Mouse (Mus musculus) kidney, embryonic 15.5 days (tissue): ENCODE measurements around the gene Ppard. TPM values are rescaled to one million over a fixed set of nuclear protein-coding genes. Genes with fewer than 3 reads are reported as not detected.
"Not testable (repeated sequence)": the region's sequence is repeated elsewhere in the genome, so short reads cannot be mapped to it uniquely, and the experiment has no call there.

Experiments used
- ATAC-seq: fragments of 200-750 bp; cut with Nextera tagmentation; replicated peaks from 2 replicates; pipeline ENCODE4 v1.8.0; 2017; ENCODE audit warnings: moderate TSS enrichment; ENCODE audit not compliant: low FRiP score
- H3K27ac ChIP-seq: fragments of 300-500 bp; sonication (generic); 2 replicates; pipeline ENCODE4 v1.5.1; 2015; ENCODE audit warnings: mild to moderate bottlenecking, inconsistent platforms
- H3K27me3 ChIP-seq: fragments of 300-500 bp; sonication (generic); 2 replicates; pipeline ENCODE4 v1.6.1; 2015; ENCODE audit warnings: inconsistent platforms
- H3K36me3 ChIP-seq: fragments of 300-500 bp; sonication (generic); 2 replicates; pipeline ENCODE4 v1.6.1; 2015; ENCODE audit warnings: inconsistent platforms
- H3K4me1 ChIP-seq: fragments of 300-500 bp; sonication (generic); 2 replicates; pipeline ENCODE4 v1.6.1; 2015; ENCODE audit warnings: inconsistent platforms
- H3K4me2 ChIP-seq: fragments of 300-500 bp; sonication (generic); 2 replicates; pipeline ENCODE4 v1.6.1; 2015; ENCODE audit warnings: moderate library complexity, mild to moderate bottlenecking, inconsistent platforms
- H3K4me3 ChIP-seq: fragments of 300-500 bp; sonication (generic); replicated peaks from 2 replicates; pipeline ENCODE4 v1.5.1; 2015; ENCODE audit warnings: mild to moderate bottlenecking, inconsistent platforms
- H3K9ac ChIP-seq: fragments of 300-500 bp; sonication (generic); 2 replicates; pipeline ENCODE4 v1.6.1; 2015; ENCODE audit warnings: mild to moderate bottlenecking, inconsistent platforms
- H3K9me3 ChIP-seq: fragments of 300-500 bp; sonication (generic); replicated peaks from 2 replicates; pipeline ENCODE4 v1.6.1; 2016; ENCODE audit warnings: inconsistent platforms
- WGBS: fragments of 180-500 bp; shearing (Covaris S2); methylation state at CpG from one replicate; pipeline ENCODE4 v1.1.7; 2015; ENCODE audit warnings: mixed read lengths; 5-methylcytosine and 5-hydroxymethylcytosine counted together
- polyA plus RNA-seq: library from polyadenylated mRNA; unstranded; fragments of >200 nt; fragmentation: Nextera tagmentation; extraction: Ambion mirVana; gene quantifications from 2 replicates; pipeline ENCODE4 v1.2.1, GENCODE M21; 2015

Gene Ppard
- polyA plus RNA-seq, 1 experiment from 2014 or later = 2.7 TPM

DNA sequence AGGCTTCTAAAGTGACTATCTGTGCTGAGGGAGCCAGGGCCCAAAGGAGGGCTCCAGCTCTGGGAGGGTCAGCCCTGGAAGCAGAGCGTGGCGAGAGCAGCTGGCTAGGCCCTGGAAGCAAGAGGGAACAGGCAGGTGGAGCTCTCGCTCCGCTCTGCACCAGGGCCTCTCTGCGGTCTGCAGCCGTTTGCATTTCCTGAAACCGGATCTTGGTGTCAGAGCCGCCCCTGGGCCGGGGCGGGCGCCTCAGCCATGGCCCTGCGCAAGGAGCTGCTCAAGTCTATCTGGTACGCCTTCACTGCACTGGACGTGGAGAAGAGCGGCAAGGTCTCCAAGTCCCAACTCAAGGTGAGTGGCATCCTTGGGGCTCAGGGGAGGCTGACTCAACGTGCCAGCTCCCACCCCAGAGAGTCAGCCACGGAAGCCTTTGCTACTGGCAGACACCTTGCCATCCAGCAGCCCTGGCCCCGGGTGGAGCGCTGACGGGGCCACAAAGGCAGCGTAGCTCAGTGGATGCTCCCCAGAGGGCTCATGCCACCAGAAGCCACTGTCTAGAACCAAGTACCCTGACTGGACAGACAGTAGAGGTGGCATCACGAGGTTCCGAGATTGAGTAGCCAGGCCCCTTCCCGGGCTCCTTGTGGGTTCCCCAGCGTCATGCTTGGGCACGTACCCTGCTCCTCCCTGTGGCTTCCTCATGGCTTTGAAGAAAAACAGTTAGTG, 24.7 kb upstream of the Ppard start, which contains the start of gene Def6:
Def6 (plus strand) TSS at position 188 of the 723 bp plus-strand sequence.
- peak within 1 kb of the TSS; percentile 61 for H3K4me2 ChIP-seq
- no peaks in the 10 kb centered on the region for H3K9me3 ChIP-seq
- 15% methylated on average over 26 of the region's 26 CpGs for WGBS
- peak; percentile 91 for ATAC-seq
- no peaks in the 10 kb centered on the region for H3K27me3 ChIP-seq
- peak within 1 kb of the TSS; percentile 40 for H3K9ac ChIP-seq
- H3K27ac ChIP-seq = peak within 1 kb of the TSS; percentile 81
- H3K36me3 ChIP-seq = peaks cover 26% of the 10 kb centered on the region
- H3K4me1 ChIP-seq = peaks cover 32% of the 10 kb centered on the region
- H3K4me3 ChIP-seq = peak within 1 kb of the TSS; percentile 30

DNA sequence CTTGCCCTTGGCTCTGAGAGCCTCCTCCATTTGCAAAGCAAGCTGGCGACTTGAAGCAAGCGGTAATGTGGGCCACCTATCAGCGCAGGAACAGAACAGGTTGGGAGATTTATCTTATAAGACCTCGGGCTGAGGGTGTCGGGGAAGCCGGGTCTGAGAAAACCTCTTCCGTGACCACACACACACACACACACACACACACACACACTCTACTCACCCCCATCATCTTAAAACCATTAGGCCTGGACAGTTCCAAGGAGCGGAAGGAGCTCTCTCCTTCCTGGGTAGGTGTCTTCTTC, 24.2 kb upstream of the Ppard start:
- peak overlapping the region; percentile 30 for H3K4me3 ChIP-seq
- 0 out of 2 replicates have a peak overlapping the region, but pooled peaks have one; percentile 40 for H3K9ac ChIP-seq
- 72% methylated on average over 8 of the region's 8 CpGs for WGBS

DNA sequence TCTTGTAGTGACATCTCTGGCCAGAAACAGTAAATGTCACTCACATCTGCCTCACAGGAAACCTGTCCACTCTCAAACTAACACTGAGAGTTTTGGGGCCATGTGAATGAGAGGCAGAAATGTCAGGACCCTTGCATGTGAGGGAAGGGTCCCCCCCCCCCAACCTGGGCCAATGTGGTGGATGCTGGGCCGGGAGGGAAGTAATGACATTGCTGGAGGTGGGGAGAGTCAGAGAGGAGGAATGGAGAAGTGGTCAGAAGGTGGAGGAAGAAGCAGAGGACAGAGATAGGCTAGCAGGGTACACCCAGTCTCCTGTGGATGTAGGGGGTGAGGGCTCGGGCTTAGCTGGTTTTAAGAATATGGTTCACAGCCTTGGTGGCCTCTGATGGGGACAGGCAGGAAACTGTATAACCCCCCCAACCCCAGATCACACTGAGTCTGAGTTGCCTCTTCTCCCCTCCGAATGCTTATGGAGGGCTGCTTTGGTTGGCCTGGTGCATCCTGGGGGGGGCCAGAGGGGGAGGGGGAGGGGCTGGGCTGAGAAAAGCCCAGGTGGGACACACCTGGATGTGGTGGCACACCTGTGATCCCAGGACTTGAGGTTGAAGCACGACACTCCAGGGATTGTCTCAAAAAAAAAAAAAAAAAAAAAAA, 22.9 kb upstream of the Ppard start:
- H3K36me3 ChIP-seq = peaks cover 8% of the 10 kb centered on the region
- no peak overlapping the region for H3K9ac ChIP-seq
- no peak overlapping the region for H3K27ac ChIP-seq
- no peaks in the 10 kb centered on the region for H3K27me3 ChIP-seq
- WGBS = 66% methylated on average over 4 of the region's 4 CpGs
- no peak overlapping the region for H3K4me3 ChIP-seq
- H3K9me3 ChIP-seq = no peaks in the 10 kb centered on the region
- no peak for ATAC-seq
- H3K4me2 ChIP-seq = no peak overlapping the region
- peaks cover 32% of the 10 kb centered on the region for H3K4me1 ChIP-seq

More for the DNA sequence above, 24.2 kb upstream of the Ppard start:
- Histone ChIP-seq H3K27me3 (no peaks in the 10 kb centered on the region), H3K27ac (peak overlapping the region; percentile 81; the same call in 1 of the 2 replicates), H3K9me3 (no peaks in the 10 kb centered on the region), H3K4me1 (peaks cover 32% of the 10 kb centered on the region), H3K4me2 (peak overlapping the region; percentile 61), H3K36me3 (peaks cover 21% of the 10 kb centered on the region)
- no peak for ATAC-seq

DNA sequence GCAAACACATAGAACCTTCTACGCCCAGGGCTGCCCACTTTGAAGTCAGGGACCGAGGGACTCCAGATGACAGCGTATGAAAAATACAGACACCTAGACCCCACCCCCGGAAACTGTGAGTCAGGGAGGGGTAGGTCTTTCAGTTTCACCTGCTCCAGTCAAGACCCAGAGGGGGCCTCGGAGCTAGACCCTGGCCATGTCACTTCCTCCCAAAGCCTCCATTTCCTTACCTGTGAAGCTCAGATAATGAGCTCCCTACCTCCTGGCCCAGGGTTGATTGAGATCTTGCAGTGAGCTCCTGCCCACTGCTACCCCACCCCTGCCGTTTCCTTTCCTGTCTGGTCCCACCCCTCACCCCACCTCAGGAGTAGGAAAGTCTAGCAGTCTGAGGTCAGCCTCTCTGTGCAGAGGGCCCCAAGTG, 20.6 kb upstream of the Ppard start:
- no peak overlapping the region for H3K4me2 ChIP-seq
- H3K9me3 ChIP-seq = no peaks in the 10 kb centered on the region
- H3K4me3 ChIP-seq = no peak overlapping the region
- 0 out of 2 replicates have a peak, but pooled peaks cover 2% of the 10 kb centered on the region for H3K27me3 ChIP-seq
- no peak overlapping the region for H3K9ac ChIP-seq
- H3K4me1 ChIP-seq = peaks cover 27% of the 10 kb centered on the region
- 61% methylated on average over 6 of the region's 6 CpGs for WGBS
- H3K27ac ChIP-seq = no peak overlapping the region
- no peaks in the 10 kb centered on the region for H3K36me3 ChIP-seq
- ATAC-seq = no peak

DNA sequence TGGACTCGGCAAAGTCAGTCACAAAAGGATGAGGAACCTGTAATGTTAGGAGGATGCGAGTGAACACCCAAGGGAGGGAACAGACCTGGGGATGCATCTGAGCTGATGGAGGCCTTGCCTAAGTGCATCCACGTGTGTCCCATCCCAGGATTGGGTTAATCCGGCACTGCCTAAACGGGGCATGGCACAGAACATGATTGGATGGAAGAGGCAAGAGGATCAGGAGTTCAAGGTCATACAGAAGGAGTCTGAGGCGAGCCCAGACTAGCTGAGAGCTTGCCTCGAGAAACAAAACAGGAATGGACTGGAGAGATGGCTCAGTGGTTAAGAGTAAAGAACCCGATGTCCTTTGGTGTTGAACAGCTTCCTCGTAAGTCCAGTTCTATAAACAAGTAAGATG, 20.1 kb upstream of the Ppard start:
- Histone ChIP-seq H3K4me2 (no peak overlapping the region), H3K9me3 (no peaks in the 10 kb centered on the region), H3K9ac (no peak overlapping the region), H3K36me3 (no peaks in the 10 kb centered on the region), H3K4me3 (no peak overlapping the region), H3K4me1 (peaks cover 22% of the 10 kb centered on the region), H3K27me3 (0 out of 2 replicates have a peak, but pooled peaks cover 3% of the 10 kb centered on the region), H3K27ac (no peak overlapping the region)
- 63% methylated on average over 9 of the region's 9 CpGs for WGBS
- ATAC-seq = no peak

DNA sequence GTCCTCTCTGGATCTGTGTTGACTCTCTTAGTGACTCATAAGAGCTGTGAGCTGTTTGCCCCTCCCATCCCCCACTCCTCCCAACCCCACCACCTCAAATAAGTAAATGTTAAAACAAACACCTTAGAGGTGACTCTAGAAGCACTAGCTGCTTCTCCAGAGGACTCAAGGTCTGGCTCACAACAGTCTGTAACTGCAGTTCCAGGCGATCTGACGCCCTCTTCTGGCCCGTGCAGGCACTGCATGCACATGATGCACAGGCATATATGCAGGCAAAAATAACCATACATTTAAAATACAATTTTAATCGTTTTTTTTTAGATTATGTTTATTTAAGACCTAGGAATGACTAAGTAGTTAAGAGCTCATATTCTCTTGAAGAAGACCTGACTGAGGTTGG, 19.3 kb upstream of the Ppard start:
- Histone ChIP-seq H3K27me3 (0 out of 2 replicates have a peak, but pooled peaks cover 3% of the 10 kb centered on the region), H3K36me3 (no peaks in the 10 kb centered on the region), H3K9me3 (no peaks in the 10 kb centered on the region), H3K27ac (no peak overlapping the region), H3K4me3 (no peak overlapping the region), H3K9ac (no peak overlapping the region), H3K4me2 (no peak overlapping the region), H3K4me1 (peaks cover 23% of the 10 kb centered on the region)
- 37% methylated on average over 4 of the region's 4 CpGs for WGBS
- no peak for ATAC-seq

DNA sequence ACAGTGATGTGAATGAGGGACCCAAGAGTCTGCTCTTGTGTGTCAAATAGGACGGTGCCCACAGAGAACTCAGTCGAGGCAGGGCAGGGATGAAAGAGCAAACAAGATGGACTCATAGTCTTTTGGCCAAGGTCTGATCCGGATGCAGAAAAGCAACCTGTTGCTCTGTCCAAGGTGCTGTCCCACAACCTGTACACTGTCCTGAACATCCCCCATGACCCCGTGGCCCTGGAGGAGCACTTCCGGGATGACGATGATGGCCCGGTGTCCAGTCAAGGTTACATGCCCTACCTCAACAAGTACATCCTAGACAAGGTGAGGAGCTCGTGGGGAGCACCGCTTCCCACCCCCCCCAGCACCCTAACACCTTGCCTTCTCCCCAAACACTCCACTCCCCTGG, 15.7 kb upstream of the Ppard start:
- no peaks in the 10 kb centered on the region for H3K9me3 ChIP-seq
- no peak overlapping the region for H3K4me3 ChIP-seq
- H3K27ac ChIP-seq = no peak overlapping the region
- ATAC-seq = no peak
- no peaks in the 10 kb centered on the region for H3K36me3 ChIP-seq
- H3K9ac ChIP-seq = no peak overlapping the region
- H3K27me3 ChIP-seq = 0 out of 2 replicates have a peak, but pooled peaks cover 3% of the 10 kb centered on the region
- WGBS = 86% methylated on average over 9 of the region's 9 CpGs
- H3K4me2 ChIP-seq = no peak overlapping the region
- H3K4me1 ChIP-seq = peaks cover 14% of the 10 kb centered on the region

DNA sequence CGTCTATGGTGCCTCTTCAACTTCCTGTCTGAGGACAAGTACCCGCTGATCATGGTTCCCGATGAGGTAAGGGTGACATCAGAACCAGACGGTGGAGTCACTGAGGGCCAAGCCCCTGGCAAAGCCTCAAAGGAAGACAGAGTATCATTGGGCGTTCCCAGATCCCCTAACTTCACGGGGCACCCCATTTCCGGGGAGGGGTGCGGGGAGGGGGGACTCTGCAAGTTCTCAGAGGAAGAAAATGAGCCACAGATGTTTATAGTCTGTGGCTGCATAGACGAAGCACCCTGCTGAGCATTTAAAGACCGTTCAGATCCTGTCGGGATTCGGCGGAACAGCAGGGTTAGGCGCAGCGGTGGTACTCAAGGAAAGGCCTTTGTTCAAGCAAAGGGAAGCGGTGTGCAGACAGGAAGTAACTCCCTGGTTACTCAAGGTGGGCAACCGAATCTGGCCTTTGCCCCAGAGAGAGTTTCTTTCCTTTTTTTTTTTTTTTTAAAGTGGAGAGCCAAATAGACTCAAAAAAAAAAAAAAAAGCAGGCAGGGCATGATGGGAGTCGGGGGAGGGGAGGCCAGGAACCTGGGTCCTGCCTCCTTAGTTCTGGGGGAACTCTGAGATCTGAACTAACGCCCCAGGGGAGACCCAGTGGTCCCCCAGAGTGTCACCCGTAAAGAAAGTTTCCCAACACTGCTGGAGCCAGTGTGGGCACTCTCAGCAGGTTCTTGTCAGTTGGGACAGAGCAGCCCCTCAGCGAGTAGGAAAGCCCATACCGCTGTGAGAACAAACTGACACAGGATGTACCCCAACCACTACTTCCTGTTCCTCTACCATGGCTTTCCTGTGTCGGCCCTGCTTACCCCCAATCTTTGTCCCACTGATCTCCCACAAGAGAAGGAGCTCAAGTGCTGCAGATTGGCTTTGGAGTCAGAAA, 14.5 kb upstream of the Ppard start:
- Histone ChIP-seq H3K36me3 (no peaks in the 10 kb centered on the region), H3K27ac (peak overlapping the region; percentile 45), H3K27me3 (0 out of 2 replicates have a peak, but pooled peaks cover 3% of the 10 kb centered on the region), H3K9ac (no peak overlapping the region), H3K9me3 (no peaks in the 10 kb centered on the region), H3K4me3 (no peak overlapping the region), H3K4me2 (peak overlapping the region; percentile 14), H3K4me1 (peaks cover 16% of the 10 kb centered on the region)
- WGBS = 31% methylated on average over 23 of the region's 23 CpGs
- no peak for ATAC-seq

DNA sequence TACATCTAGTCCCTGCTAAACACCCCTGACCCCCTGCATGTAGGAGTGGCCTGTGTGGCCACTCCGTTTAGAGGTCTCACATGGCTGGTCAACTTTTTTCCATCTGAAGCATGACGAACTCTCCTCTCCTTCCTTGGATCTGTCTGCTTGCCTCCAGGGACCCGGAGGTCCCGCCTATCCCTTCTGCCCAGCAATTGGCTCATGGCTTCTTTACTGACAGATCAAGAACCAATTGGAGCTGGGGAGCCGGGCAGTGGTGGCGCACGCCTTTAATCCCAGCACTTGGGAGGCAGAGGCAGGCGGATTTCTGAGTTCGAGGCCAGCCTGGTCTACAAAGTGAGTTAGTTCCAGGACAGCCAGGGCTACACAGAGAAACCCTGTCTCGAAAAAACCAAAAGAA, 10.0 kb upstream of the Ppard start:
- not testable (repeated sequence) for H3K4me2 ChIP-seq, H3K27ac ChIP-seq, ATAC-seq, H3K27me3 ChIP-seq, H3K9ac ChIP-seq, H3K4me3 ChIP-seq, H3K36me3 ChIP-seq, H3K9me3 ChIP-seq
- WGBS = 88% methylated on average over 10 of the region's 10 CpGs
- peaks cover 39% of the 10 kb centered on the region for H3K4me1 ChIP-seq

DNA sequence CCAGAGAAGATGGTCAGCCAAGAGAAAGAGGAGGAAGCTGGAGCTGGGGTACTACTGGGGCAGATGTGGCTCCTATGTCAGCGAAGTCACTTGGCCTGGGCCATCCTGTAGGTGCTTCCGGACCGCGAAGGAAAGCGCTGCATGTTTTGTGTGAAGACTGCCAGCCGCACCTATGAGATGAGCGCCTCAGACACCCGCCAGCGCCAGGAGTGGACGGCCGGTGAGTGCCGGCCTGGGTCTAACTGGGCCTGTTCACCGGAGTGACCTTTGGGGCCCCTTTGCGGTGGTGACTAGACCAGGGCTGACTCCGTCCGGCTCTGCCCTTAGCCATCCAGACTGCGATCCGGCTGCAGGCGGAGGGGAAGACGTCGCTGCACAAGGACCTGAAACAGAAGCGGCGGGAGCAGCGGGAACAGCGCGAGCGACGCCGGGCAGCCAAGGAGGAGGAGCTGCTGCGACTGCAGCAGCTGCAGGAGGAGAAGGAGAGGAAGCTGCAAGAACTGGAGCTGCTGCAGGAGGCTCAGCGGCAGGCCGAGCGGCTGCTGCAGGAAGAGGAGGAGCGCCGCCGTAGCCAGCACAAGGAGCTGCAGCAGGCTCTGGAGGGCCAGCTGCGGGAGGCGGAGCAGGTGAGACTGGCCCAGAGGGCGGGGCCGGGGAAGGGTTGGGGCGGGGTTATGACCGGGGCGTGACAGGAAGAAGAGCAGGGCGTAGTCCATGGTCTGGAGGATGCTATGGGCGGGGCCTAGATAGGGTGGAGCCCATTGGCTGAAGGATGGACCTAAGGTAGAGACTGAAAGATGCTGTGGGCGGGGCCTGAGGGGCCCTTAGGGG, 8.7 kb upstream of the Ppard start:
- Histone ChIP-seq H3K4me2 (peak overlapping the region; percentile 95), H3K27ac (peak overlapping the region; percentile 85), H3K4me3 (peak overlapping the region; percentile 57), H3K4me1 (peaks cover 29% of the 10 kb centered on the region), H3K9ac (peak overlapping the region; percentile 67), H3K36me3 (no peaks in the 10 kb centered on the region), H3K9me3 (no peaks in the 10 kb centered on the region), H3K27me3 (no peaks in the 10 kb centered on the region)
- peak; percentile 91 for ATAC-seq
- under 1% methylated on average over 46 of the region's 46 CpGs for WGBS

DNA sequence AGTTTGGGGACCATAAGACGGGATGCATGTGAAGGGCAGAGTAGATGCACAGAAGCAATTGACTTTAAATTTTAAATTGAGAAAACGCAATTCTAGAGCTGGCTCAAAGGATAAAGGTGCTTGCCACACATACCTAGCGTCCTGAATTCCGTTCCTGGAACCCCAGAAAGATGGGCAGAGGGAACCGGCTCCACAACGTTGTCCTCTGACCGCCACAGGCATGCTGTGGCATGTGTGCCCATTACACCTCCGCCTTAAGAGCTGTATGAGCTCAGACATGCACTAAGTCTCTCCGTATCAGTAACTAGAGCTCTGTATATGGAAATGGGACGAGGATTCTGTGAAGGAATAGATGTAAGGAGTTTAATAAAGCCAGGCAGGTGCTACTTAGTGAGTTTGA, 7.9 kb upstream of the Ppard start:
- no peaks in the 10 kb centered on the region for H3K9me3 ChIP-seq
- ATAC-seq = no peak
- H3K27me3 ChIP-seq = no peaks in the 10 kb centered on the region
- H3K4me2 ChIP-seq = peak overlapping the region; percentile 95; the same call in 1 of the 2 replicates
- 88% methylated on average over 10 of the region's 10 CpGs for WGBS
- H3K4me3 ChIP-seq = no peak overlapping the region
- no peak overlapping the region for H3K9ac ChIP-seq
- H3K4me1 ChIP-seq = peaks cover 29% of the 10 kb centered on the region
- H3K36me3 ChIP-seq = no peaks in the 10 kb centered on the region
- H3K27ac ChIP-seq = peak overlapping the region; percentile 85; the same call in 1 of the 2 replicates
